Mouse (Mus musculus) ES-Bruce4 (cell line): Measurements from ENCODE around the gene Itih5.

Source experiments
- CTCF ChIP-seq: IDR thresholded peaks from one replicate; pipeline ENCODE4 v1.8.1; 2011; ENCODE audit warnings: low read depth, low read length
- EP300 ChIP-seq: IDR thresholded peaks from 2 replicates; pipeline ENCODE4 v1.6.1; 2011; ENCODE audit warnings: low read depth, low read length; ENCODE audit not compliant: insufficient read depth
- POLR2A ChIP-seq: IDR thresholded peaks from one replicate; pipeline ENCODE4 v1.8.1; 2011; ENCODE audit warnings: low read length; ENCODE audit not compliant: insufficient read depth

- TF ChIP-seq CTCF = no peak
- TF ChIP-seq POLR2A = no peak
- TF ChIP-seq EP300 = no peak
Measured at GRCm38 (mm10) chr2:10204301-10204700, 50.9 kb downstream of the Itih5 start.
